Mouse (Mus musculus) erythroblast, embryonic 14.5 days (primary cell): Measurements from ENCODE around the gene Sin3a.

ENCODE experiments used
- GATA1 ChIP-seq: IDR thresholded peaks from 2 replicates; pipeline ENCODE4 v1.6.1; 2012; ENCODE audit warnings: low read length, inconsistent platforms, mixed read lengths
- TAL1 ChIP-seq: IDR thresholded peaks from 3 replicates; pipeline ENCODE4 v1.6.1; 2012; ENCODE audit warnings: low read length, inconsistent platforms, mixed read lengths

DNA sequence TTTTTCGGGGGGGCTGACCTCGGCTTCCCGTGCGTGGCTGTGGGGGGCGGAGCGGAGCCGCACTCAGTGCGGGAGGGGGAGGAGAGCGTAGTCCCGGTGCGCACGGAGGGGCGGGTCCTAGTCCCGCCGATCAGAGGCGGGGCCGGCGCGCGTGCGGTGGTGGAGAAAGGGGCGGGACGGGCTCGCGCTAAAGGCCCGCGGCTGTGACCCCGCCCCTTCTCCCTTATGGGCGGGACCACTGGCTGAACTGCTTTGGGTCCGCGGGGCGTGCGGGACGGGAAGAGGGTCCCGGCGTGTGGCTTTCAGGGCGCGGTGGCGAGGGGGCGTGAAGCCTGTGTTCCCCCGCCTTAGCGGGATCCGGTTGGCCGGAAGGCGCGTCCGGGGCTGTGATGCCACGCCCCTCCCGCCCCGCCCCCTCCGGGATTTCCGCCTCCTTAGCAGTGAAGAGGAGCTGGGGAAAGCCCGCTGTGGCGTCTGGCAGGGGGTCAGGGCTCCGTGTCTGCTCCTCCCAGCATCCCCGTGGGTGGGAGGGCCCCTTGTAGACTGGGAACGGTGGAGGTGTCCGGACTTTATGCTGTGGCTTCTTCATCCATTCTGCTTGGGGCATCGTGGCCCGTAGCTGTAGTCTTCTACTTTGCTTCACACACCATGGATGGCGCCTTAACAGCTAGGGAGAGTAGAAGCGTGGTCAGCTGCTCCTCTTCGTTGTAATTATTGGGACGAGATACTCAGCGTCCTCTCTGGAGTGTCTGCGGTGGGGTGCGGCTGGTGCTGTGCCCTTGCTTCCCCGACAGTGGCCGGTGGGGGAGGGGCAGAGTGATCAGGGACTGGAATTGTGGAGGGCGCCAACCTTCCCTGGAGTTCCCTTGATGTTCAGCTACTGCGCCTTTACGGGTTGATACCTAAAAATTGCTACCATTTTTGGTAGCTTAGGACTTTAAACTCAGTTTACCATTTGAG is 5.1 kb downstream of the Sin3a start:
- TF ChIP-seq GATA1 (no peak), TAL1 (no peak)
